Mouse (Mus musculus) inflammation-experienced regulatory T-cells, adult 6 months (primary cell): Measurements from ENCODE around the gene Gm10135. TPM values are rescaled to one million over a fixed set of nuclear protein-coding genes. Genes with fewer than 3 reads are reported as not detected.

ENCODE experiments used
- ATAC-seq: one replicate; pipeline ENCODE4 v1.8.0; 2017
- polyA plus RNA-seq, 3 experiments: library from polyadenylated mRNA; unstranded; fragments of 100-300 nt; shearing (Covaris generic); gene quantifications; one replicate each; pipeline ENCODE4 v1.2.1; 2017

Gm10135 gene
- polyA plus RNA-seq, 3 experiments from 2014 or later, result not detected

GRCm38 (mm10) chr5:72960096-72960495, 14.4 kb downstream of the Gm10135 start:
- no peak for ATAC-seq

GRCm38 (mm10) chr5:72957281-72957680, 17.2 kb downstream of the Gm10135 start:
- ATAC-seq, result no peak

- ATAC-seq, result no peak
These were observed 20.4 kb downstream of the Gm10135 start for GRCm38 (mm10) chr5:72953996-72954604.

- no peak for ATAC-seq
These were observed 24.2 kb downstream of the Gm10135 start for GRCm38 (mm10) chr5:72950252-72950651.

GRCm38 (mm10) chr5:72948136-72948535, 26.4 kb downstream of the Gm10135 start:
- ATAC-seq, result no peak

GRCm38 (mm10) chr5:72940906-72941432, 33.5 kb downstream of the Gm10135 start:
- peak; percentile 80 for ATAC-seq

GRCm38 (mm10) chr5:72939311-72939710, 35.2 kb downstream of the Gm10135 start:
- no peak for ATAC-seq

- ATAC-seq, result peak; percentile 82
These were observed 36.1 kb downstream of the Gm10135 start for GRCm38 (mm10) chr5:72938421-72938820.

- no peak for ATAC-seq
These were observed 41.4 kb downstream of the Gm10135 start for GRCm38 (mm10) chr5:72933026-72933675.

- no peak for ATAC-seq
These were observed 47.4 kb downstream of the Gm10135 start for GRCm38 (mm10) chr5:72927074-72927473.

GRCm38 (mm10) chr5:72922796-72923195, 51.7 kb downstream of the Gm10135 start:
- ATAC-seq, result no peak

- ATAC-seq, result no peak
These were observed 53.3 kb downstream of the Gm10135 start for GRCm38 (mm10) chr5:72921171-72921570.

- ATAC-seq, result no peak
These were observed 54.1 kb downstream of the Gm10135 start for GRCm38 (mm10) chr5:72920416-72920815.

GRCm38 (mm10) chr5:72916851-72917250, 57.7 kb downstream of the Gm10135 start:
- ATAC-seq, result peak; percentile 18

GRCm38 (mm10) chr5:72916048-72916447, 58.5 kb downstream of the Gm10135 start:
- ATAC-seq, result no peak

Other genes with a start within 250 kb of the Gm10135 start
- 10 to 100 TPM; 46.0 to 52.1 (median 51.6) TPM for gene Txk, start 221.9 kb downstream of the Gm10135 start, polyA plus RNA-seq
- gene Tec, start 106.2 kb downstream of the Gm10135 start, polyA plus RNA-seq, result 10 to 100 TPM in 2 of 3 experiments, 1 to 10 TPM in 1; 9.2 to 14.7 (median 10.2) TPM
- gene Slain2, start 60.4 kb downstream of the Gm10135 start, polyA plus RNA-seq, result 10 to 100 TPM; 12.3 to 13.3 (median 12.6) TPM
- not detected for gene Slc10a4, start 32.2 kb upstream of the Gm10135 start, polyA plus RNA-seq